Mouse (Mus musculus): Measurements from ENCODE around the gene Tbxas1.

The Tbxas1 gene

DNA sequence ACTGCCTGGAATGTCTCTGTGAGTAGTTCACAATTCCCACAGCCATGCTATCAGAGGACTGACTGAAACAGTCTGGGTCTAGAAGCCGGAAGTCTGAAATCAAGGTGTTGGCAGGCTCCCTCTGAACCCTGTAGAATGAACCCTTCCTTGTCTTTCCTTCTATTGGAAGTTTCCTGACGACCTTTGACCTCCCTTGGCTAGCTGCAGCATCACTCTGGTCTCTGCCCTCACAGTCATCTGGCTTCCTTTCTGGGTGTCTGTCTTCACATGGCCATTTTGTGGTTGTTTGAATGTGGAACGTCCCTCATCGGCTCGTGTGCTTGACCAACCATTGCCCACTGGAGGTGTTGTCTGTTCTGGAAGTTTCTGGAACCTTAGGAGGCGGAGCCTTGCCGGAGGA, 69.6 kb downstream of the Tbxas1 start:
- TF ChIP-seq GATA4 (IDR thresholded peaks at IDR 0.05; ENCODE audit: insufficient replicate concordance, low read length) = peak; percentile 35; the same call in 1 of the 2 replicates

DNA sequence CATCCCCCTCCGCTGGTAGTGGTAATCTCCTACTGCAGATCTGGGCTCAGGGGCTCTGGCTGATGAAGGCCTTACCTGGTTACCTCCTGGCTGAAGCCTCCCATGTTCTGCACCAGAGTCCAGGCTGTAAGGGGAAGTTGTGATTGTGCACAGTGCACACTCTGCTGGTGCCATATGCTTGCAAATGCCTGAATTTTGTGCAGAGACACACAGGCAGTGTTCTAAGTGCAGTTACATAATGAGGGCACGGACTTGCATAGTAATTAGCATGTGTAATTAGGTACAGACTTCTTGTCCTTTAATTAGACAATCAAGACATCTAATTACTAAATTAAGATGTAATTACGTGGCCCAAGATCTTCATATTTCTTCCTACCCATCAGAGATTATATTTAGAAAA, 70.5 kb downstream of the Tbxas1 start:
- no peak for TF ChIP-seq GATA4 (IDR thresholded peaks at IDR 0.05; ENCODE audit: insufficient replicate concordance, low read length)

DNA sequence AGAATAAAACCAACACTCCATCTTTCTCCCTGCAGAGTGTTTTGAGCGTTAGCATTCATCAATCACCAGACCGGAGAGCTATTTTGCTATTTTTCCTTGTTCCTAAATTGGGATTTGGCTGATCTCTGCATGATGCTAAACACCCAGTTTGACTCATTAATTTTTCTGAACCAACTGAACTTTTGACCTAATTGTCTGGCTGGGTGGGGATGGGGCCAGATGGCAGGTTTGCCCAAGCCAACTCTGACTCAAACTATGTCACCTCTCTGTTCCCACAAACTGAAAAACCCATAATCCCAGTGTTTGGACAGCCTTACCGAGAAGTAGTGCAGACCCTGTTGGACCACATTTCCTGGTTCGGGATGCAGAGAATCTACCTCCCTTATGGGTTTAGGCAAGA, 72.1 kb downstream of the Tbxas1 start:
- TF ChIP-seq GATA4 (IDR thresholded peaks at IDR 0.05; ENCODE audit: insufficient replicate concordance, low read length) = no peak

DNA sequence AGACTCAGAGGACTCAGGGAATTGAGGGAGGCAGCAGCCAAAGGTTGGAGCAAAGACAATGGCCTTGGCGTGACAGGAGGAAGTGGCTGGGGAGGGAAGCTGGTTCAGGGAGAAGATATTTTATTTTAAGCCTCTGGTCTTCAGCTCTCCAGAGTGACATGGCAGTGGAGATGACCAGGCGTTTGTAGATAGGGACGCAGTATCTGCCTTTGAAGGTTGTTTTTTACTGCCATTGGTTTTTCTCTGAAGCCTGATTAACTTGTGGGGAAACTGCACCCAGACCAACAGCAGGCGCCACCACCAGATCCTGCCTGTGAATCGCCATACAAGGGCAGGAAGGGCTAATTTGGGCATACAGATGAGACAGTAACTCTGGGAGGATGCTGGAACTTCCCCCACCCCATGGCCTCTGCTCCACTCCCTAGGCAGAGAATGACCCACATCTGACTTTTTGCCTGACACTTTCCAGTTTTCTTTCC, 74.5 kb downstream of the Tbxas1 start:
- peak; percentile 73; the same call in 1 of the 2 replicates for TF ChIP-seq GATA4 (IDR thresholded peaks at IDR 0.05; ENCODE audit: insufficient replicate concordance, low read length)

DNA sequence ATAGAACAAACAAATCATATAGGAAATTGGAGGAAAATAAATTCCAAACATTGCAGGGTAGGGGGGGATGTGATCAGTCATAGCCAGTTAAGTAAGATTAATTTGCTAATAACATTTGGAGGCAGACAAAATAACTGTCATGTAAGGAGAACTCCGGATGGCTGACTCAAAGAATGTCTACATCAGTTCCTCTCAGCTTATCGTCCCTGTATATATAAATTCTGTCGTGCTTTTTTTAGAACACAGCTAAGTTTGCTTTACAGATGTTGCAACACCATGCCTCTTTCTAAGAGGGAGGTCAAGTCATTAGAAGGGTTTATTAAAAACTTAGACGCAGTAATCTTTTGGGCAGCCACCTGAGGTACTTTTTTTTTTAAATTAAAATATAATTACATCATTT, 75.1 kb downstream of the Tbxas1 start:
- TF ChIP-seq GATA4 (IDR thresholded peaks at IDR 0.05; ENCODE audit: insufficient replicate concordance, low read length) = no peak

DNA sequence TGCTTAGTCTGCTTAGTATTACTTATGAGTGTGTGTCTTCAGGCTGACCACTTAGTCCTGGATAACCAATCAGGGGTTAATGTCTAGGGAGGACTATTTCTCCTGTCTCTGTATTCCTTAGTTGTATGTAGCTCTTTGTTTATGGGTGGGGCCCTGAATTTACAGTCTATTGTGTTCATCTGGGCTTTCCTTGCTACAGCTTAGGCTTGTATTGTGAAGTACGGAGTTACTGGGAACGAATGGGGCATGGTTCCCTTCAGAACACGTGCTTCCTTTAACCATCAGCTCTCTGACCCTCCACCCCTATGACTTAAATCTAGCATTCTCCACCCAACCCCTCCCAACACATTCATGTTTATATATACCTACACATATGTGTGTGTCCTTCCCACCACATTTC, 75.6 kb downstream of the Tbxas1 start:
- no peak for TF ChIP-seq GATA4 (IDR thresholded peaks at IDR 0.05; ENCODE audit: insufficient replicate concordance, low read length)

DNA sequence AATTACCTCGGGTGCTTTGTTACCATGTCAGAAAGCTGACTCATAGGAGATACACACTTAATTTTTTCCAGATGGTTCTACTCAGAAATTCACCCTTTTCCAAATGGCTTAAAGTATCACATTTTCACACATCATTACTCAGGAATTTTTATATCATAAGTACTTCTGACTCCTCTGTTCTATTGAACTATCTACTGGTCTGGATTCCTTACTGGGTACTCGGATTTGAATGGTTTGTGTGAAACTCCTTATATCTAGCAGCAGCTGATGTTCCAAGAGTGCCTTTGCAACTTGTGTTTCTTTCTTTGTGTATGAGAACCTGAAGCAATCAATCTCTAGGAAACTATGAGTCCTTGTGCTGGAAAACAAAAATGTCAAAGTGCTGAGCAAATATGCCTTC, 81.4 kb downstream of the Tbxas1 start:
- no peak for TF ChIP-seq GATA4 (IDR thresholded peaks at IDR 0.05; ENCODE audit: insufficient replicate concordance, low read length)

DNA sequence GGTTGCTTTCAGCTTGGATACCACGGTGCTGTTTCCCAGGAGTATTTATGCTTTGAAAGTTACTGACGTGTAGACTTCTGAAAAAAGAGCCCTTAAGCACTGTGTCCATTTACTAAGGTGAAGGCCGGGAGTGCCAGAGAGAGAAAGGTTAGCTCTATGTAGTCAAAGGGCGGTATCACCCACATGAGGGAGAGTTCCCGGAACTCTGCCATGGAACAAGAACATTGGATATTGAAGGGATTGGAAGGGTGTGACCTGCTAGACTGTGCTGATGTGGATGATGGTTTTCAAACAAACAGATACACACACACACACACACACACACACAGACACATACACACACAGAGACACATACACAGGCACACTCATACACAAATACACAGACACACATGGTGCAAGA, 82.0 kb downstream of the Tbxas1 start:
- no peak for TF ChIP-seq GATA4 (IDR thresholded peaks at IDR 0.05; ENCODE audit: insufficient replicate concordance, low read length)

DNA sequence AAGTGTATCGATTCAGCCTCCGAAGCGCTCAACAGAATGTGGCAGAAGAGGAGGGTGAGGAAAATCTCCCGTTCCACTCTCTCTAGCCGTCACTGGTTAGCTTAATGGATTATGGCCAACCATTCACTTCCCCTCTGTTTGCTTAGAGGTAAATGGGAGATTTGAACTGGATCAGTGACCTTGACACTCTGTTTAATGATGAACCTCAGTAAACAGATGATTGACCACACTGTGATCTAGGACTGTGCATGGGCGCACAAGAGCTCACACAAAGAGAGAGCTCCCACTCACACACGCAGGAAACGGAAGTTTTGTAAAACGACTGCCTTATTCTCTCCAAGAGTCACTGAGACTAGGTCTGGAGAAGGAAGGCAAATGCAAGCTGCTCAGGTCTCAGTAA, 84.3 kb downstream of the Tbxas1 start:
- TF ChIP-seq GATA4 (IDR thresholded peaks at IDR 0.05; ENCODE audit: insufficient replicate concordance, low read length) = no peak

DNA sequence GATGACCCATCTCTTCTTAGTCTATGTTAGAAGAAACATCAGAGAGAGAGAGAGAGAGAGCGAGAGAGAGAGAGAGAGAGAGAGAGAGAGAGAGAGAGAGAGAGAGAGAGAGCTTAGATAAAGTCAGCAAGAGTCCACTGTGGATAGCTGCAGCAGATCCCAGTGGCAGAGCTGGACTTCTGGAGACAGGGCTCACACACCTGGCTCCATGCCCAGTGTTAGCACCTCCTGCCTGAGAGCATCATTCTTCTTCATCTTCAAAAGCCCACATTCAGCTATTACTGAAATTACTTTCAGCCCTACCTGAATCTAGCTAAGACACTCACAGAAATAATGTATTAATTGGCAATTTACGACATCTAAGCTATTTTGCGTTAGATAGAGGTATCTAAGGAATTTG, 85.2 kb downstream of the Tbxas1 start:
- no peak for TF ChIP-seq GATA4 (IDR thresholded peaks at IDR 0.05; ENCODE audit: insufficient replicate concordance, low read length)

DNA sequence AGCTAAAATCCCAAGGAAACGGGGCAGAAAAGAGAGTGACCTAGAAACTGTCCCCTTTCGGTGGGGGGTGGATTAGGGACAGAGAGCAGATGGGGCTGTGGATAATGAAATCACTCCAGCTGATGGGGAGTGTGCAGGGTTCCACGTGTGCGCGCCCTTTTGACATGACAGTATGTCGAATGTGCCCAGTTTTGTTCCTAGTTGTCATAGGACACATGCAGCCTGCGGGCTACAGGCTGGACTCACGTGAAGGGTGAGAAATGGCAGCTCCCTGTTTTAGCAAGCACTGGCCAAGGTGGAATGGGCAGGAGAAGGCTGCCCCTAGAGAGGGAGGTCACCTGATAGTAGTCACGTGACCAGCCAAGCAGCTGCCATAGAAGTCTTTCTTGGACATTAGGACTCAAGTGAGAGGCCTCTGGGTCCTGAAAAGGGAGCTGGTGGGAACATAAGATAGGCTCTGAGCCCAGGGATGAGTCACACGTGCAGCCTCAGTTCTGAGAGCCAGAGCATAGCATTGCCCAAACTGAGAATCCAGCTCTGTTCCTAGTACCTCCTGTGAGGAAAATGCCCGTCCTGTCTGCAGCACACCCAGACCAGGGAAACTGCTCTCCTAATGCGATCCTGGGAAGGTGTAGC, 85.7 kb downstream of the Tbxas1 start:
- peak; percentile 50; the same call in 1 of the 2 replicates for TF ChIP-seq GATA4 (IDR thresholded peaks at IDR 0.05; ENCODE audit: insufficient replicate concordance, low read length)

DNA sequence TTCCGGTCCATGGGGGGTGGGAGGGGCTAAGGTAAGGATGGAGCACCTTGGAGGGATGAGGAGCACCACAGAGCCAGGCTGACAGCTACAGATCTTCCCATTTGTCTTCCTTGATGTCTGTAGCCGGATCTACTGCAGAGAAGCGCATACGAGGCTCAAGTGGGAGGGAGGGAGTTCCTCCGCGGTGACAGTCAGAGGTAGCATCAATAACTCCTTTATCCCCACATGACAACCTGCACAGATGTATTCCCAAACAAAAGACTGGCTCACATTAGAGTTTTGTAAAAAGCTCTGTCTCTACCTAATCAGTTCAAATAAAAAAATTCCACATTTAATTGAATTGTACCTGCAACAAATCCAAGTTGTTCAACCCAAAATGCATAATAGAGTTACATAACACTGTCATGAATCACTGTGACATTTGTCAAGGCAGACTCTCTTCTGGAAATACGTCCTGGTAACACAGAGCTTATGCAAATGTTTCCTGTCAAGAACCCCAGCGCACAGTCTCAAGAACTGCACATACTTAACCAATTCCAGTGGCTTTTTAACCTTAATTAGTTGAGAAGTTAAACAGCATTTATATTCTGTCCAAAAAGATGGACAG, 86.3 kb downstream of the Tbxas1 start:
- no peak for TF ChIP-seq GATA4 (IDR thresholded peaks at IDR 0.05; ENCODE audit: insufficient replicate concordance, low read length)

DNA sequence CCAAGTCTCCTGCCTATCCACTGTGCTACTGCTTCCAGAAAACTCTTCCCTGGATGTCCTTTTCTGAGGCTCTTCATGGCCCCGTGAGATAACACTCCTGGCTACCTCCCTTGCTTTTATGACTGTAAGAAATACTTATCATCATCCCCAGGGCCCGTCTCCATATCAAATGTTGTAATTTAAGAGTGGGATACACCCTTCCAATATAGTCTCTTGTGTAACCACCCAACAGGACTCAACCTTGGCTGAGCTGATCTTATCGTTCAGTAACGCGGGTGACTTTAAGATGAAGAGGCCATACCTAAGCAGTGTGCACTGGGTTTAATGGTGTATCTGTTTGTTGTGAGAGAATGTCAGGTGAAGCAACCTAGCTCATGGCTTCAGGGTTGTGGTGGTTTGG, 91.6 kb downstream of the Tbxas1 start:
- no peak for TF ChIP-seq GATA4 (IDR thresholded peaks at IDR 0.05; ENCODE audit: insufficient replicate concordance, low read length)

DNA sequence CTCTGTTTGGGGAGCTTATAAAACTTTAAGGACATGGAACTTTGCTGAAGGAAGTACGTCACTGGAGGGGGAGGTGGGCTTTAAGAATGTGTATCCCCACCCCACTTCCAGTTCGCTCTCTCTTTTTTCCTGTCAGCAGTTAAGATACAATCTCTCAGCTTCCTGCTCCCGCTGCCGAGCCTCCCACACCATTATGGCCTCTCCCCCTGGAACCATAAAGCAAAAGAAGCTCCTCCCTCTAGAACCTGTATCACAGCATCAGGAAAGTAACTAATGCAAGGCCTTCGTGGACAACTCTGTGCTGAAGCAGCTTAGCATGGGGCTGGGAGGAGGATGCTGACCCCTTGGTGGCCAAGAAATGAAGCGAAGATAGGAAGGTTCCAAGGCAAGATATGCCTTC, 92.1 kb downstream of the Tbxas1 start:
- TF ChIP-seq GATA4 (IDR thresholded peaks at IDR 0.05; ENCODE audit: insufficient replicate concordance, low read length) = no peak

DNA sequence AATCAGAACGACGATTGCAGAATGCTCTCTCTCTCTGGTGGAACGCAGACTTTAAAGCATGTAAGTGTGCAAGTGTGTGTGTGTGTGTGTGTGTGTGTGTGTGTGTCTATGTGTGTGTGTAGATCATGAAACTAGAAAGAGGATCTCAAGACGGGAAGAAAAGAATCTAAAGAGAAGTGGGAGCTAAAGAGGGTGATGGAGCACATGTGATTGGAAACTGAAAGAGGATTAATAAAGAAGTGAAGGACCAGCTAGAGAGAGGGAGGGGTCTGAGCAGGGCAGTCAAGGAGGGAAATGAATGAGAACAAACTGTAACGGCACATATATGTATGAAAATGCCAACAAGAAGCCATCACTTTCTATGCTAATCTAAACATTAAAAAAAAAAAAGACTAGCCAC, 92.8 kb downstream of the Tbxas1 start:
- TF ChIP-seq GATA4 (IDR thresholded peaks at IDR 0.05; ENCODE audit: insufficient replicate concordance, low read length) = no peak

DNA sequence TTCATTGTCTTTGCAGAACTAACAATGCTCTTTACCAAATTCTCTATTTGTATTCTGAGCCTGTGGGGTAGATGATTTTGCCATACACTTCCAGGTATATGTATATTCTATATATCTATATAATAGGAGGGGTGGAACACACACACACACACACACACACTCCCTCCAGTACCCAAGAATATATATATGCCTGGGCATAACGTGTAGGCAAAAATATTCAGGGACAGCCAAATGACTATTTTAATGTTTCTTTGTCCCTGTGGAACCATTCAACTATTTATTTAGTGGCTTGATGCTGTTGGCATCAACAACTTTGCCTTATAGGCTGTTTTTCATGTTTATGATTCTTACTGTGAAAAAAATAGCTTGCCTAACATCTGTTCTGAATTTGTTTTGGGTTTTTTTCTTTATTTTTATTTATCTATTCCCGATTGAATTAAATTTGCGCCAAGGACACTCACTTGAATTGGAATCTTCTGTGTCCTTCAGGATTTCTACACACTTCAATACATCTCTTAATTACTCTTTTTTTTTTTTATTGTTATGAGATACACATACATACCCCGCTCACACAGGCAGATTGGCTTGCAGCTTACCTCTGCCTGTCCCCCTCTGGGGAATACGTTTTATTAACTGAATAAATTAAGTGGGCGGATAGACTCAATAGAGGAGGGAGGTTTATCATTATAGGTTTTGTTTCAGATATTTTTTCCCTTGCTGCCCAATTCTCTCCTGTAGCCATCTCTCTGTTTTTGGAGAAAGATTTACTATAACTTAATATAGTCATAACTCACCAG, 94.9 kb downstream of the Tbxas1 start:
- TF ChIP-seq GATA4 (IDR thresholded peaks at IDR 0.05; ENCODE audit: insufficient replicate concordance, low read length) = no peak
